Mouse (Mus musculus): ENCODE results near the gene Phf20.

- TF ChIP-seq CTCF (IDR thresholded peaks at IDR 0.05; ENCODE audit: low read depth) (no peak), EP300 (IDR thresholded peaks at IDR 0.05; ENCODE audit: low read depth) (no peak)
These were observed 152.5 kb downstream of the Phf20 start for GRCm38 (mm10) chr2:156348812-156349211.

Data from liver, embryonic 14.5 days (tissue).